Mouse (Mus musculus) liver, embryonic 15.5 days (tissue): Measurements from ENCODE around the gene Cd248. TPM values are rescaled to one million over a fixed set of nuclear protein-coding genes. Genes with fewer than 3 reads are reported as not detected.
A peak's percentile ranks its signal among the peaks of the same experiment; 100 is the strongest.

Experiments
- ATAC-seq: fragments of 200-750 bp; cut with Nextera tagmentation; 2 replicates; pipeline ENCODE4 v1.8.0; 2017; ENCODE audit warnings: moderate number of reproducible peaks, mild to moderate bottlenecking, moderate library complexity; ENCODE audit not compliant: insufficient read depth
- H3K27ac ChIP-seq: fragments of 300-500 bp; sonication (generic); replicated peaks from 2 replicates; pipeline ENCODE4 v1.5.1; 2015; ENCODE audit warnings: mild to moderate bottlenecking, inconsistent platforms
- H3K27me3 ChIP-seq: fragments of 300-500 bp; sonication (generic); 2 replicates; pipeline ENCODE4 v1.6.1; 2015; ENCODE audit warnings: mild to moderate bottlenecking, inconsistent platforms
- H3K36me3 ChIP-seq: fragments of 300-500 bp; sonication (generic); replicated peaks from 2 replicates; pipeline ENCODE4 v1.6.1; 2015; ENCODE audit warnings: moderate library complexity, mild to moderate bottlenecking, inconsistent platforms
- H3K4me1 ChIP-seq: fragments of 300-500 bp; sonication (generic); replicated peaks from 2 replicates; pipeline ENCODE4 v1.6.1; 2015; ENCODE audit warnings: inconsistent platforms
- H3K4me2 ChIP-seq: fragments of 300-500 bp; sonication (generic); 2 replicates; pipeline ENCODE4 v1.6.1; 2015; ENCODE audit warnings: moderate library complexity, mild to moderate bottlenecking, inconsistent platforms
- H3K4me3 ChIP-seq: fragments of 300-500 bp; sonication (generic); replicated peaks from 2 replicates; pipeline ENCODE4 v1.5.1; 2015; ENCODE audit warnings: mild to moderate bottlenecking, inconsistent platforms
- H3K9ac ChIP-seq: fragments of 300-500 bp; sonication (generic); 2 replicates; pipeline ENCODE4 v1.6.1; 2015; ENCODE audit warnings: moderate library complexity, mild to moderate bottlenecking, inconsistent platforms
- H3K9me3 ChIP-seq: fragments of 300-500 bp; sonication (generic); replicated peaks from 2 replicates; pipeline ENCODE4 v1.6.1; 2016; ENCODE audit warnings: inconsistent platforms
- WGBS: fragments of 180-500 bp; shearing (Covaris S2); methylation state at CpG from one replicate; pipeline ENCODE4 v1.1.7; 2015; ENCODE audit warnings: mixed read lengths; ENCODE audit not compliant: insufficient replicate concordance; 5-methylcytosine and 5-hydroxymethylcytosine counted together
- polyA plus RNA-seq: library from polyadenylated mRNA; unstranded; fragments of >200 nt; fragmentation: Nextera tagmentation; extraction: Ambion mirVana; gene quantifications from 2 replicates; pipeline ENCODE4 v1.2.1, GENCODE M21; 2015

The Cd248 gene
- polyA plus RNA-seq, 1 experiment from 2014 or later: 3.2 TPM

GRCm38 (mm10) chr19:5094243-5094632 lies 26.4 kb downstream of the Cd248 start:
- no peak overlapping the region for H3K9ac ChIP-seq
- peaks cover 45% of the 10 kb centered on the region for H3K4me1 ChIP-seq
- H3K27ac ChIP-seq: no peak overlapping the region
- H3K4me3 ChIP-seq: no peak overlapping the region
- H3K4me2 ChIP-seq: no peak overlapping the region
- H3K27me3 ChIP-seq: peaks cover 36% of the 10 kb centered on the region
- WGBS: under 1% methylated on average over 21 of the region's 21 CpGs
- ATAC-seq: peak; percentile 32
- H3K9me3 ChIP-seq: no peaks in the 10 kb centered on the region
- H3K36me3 ChIP-seq: peaks cover 18% of the 10 kb centered on the region

- peaks cover 36% of the 10 kb centered on the region for H3K27me3 ChIP-seq
- H3K4me2 ChIP-seq: no peak overlapping the region
- no peak overlapping the region for H3K9ac ChIP-seq
- no peaks in the 10 kb centered on the region for H3K9me3 ChIP-seq
- no peak for ATAC-seq
- H3K27ac ChIP-seq: no peak overlapping the region
- WGBS: 43% methylated on average over 11 of the region's 11 CpGs
- no peak overlapping the region for H3K4me3 ChIP-seq
- peaks cover 41% of the 10 kb centered on the region for H3K4me1 ChIP-seq
- peaks cover 24% of the 10 kb centered on the region for H3K36me3 ChIP-seq
Measured at GRCm38 (mm10) chr19:5094746-5095417, 27.0 kb downstream of the Cd248 start.

- Histone ChIP-seq H3K9ac (no peak overlapping the region), H3K4me3 (no peak overlapping the region), H3K36me3 (peaks cover 29% of the 10 kb centered on the region), H3K27me3 (peaks cover 36% of the 10 kb centered on the region), H3K4me1 (peaks cover 41% of the 10 kb centered on the region), H3K4me2 (no peak overlapping the region), H3K27ac (no peak overlapping the region), H3K9me3 (no peaks in the 10 kb centered on the region)
- 13% methylated on average over 9 of the region's 9 CpGs for WGBS
- ATAC-seq: no peak
Measured at GRCm38 (mm10) chr19:5095887-5096474, 28.1 kb downstream of the Cd248 start.

- no peak for ATAC-seq
- peaks cover 41% of the 10 kb centered on the region for H3K4me1 ChIP-seq
- no peak overlapping the region for H3K27ac ChIP-seq
- peak overlapping the region; percentile 42; the same call in 1 of the 2 replicates for H3K9ac ChIP-seq
- H3K27me3 ChIP-seq: peaks cover 36% of the 10 kb centered on the region
- no peaks in the 10 kb centered on the region for H3K9me3 ChIP-seq
- peaks cover 37% of the 10 kb centered on the region for H3K36me3 ChIP-seq
- peak overlapping the region; percentile 85 for H3K4me2 ChIP-seq
- WGBS: 10% methylated on average over 30 of the region's 31 CpGs
- peak overlapping the region; percentile 49 for H3K4me3 ChIP-seq
Measured at GRCm38 (mm10) chr19:5097521-5098362, 29.9 kb downstream of the Cd248 start.

DNA sequence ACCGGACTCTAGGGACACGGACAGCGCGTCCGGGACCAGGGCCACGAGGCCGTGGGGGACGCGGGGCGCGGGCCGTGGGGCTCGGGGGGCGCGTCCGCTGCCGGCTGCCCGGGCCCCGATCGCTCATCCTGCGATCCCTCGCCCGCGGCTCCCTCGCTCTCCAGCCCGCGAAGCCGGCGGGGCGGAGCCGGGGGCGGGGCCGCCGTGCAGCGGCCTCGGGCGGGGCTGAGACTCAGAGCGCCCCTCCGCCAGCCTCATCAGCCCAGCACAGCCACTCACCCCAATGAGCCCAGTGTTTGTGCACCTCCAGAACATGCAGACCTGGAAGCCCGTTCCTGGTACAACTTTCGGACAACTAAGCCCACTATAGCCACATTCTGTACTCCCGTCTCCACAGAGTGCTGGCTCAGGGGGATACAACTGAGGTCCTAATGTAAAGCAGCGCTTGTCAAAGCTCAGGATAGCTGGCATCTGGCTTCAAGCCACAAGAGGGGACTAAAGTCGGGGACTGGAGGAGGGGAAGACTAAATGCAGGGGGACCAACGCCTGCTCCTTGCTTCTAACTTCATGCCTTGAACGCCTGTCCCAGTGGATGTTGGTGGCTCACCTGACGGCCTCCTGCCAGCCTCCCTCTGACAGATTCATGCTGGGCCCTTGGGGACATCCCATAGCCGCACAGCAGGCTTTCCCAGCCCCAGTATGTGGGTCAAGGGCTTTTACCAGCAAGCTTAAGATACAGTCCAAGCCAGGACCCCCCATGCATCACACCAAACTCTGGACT lies 30.7 kb downstream of the Cd248 start, which contains the start of gene Cnih2:
Gene Cnih2 (minus strand): TSS at position 159 of the 781 bp plus-strand sequence.
- H3K4me3 ChIP-seq: peak within 1 kb of the TSS; percentile 49
- peaks cover 45% of the 10 kb centered on the region for H3K36me3 ChIP-seq
- ATAC-seq: peak; percentile 58; the same call in 1 of the 2 replicates
- H3K9ac ChIP-seq: peak within 1 kb of the TSS; percentile 42; the same call in 1 of the 2 replicates
- H3K4me2 ChIP-seq: peak within 1 kb of the TSS; percentile 85
- H3K27ac ChIP-seq: no peak within 1 kb of the TSS
- H3K27me3 ChIP-seq: peaks cover 36% of the 10 kb centered on the region
- peaks cover 39% of the 10 kb centered on the region for H3K4me1 ChIP-seq
- no peaks in the 10 kb centered on the region for H3K9me3 ChIP-seq
- 7% methylated on average over 44 of the region's 48 CpGs for WGBS

DNA sequence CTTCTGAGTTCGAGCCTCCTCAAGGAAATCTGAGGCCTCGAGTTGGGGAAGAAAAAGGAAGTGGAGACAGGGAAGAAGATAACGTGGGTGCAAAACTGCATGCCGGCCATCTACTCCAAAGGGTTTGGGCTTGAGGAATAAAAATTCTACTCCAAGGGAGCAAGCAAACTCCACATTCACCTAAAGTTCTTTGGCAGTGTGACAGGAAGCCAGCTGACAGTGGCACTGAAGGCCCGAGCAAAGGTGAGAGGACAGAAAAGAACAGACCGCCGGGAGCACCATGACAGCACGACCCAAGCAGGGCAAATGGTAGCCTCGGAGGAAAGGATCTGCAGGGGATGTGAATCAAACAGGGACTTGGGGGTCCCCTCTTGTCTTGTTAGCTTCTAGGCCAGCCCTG lies 38.2 kb downstream of the Cd248 start:
- no peaks in the 10 kb centered on the region for H3K9me3 ChIP-seq
- H3K4me1 ChIP-seq: peaks cover 44% of the 10 kb centered on the region
- peak overlapping the region; percentile 87 for H3K9ac ChIP-seq
- WGBS: 4% methylated on average over 9 of the region's 9 CpGs
- ATAC-seq: no peak
- peak overlapping the region; percentile 95 for H3K4me2 ChIP-seq
- no peaks in the 10 kb centered on the region for H3K27me3 ChIP-seq
- H3K36me3 ChIP-seq: peaks cover 41% of the 10 kb centered on the region
- H3K27ac ChIP-seq: peak overlapping the region; percentile 89
- H3K4me3 ChIP-seq: peak overlapping the region; percentile 86

GRCm38 (mm10) chr19:5106731-5107191 lies 38.9 kb downstream of the Cd248 start, which contains the start of gene Rab1b:
Gene Rab1b (minus strand): TSS chr19:5107072.
- H3K4me3 ChIP-seq: peak within 1 kb of the TSS; percentile 86
- peak; percentile 93 for ATAC-seq
- no peaks in the 10 kb centered on the region for H3K27me3 ChIP-seq
- H3K9ac ChIP-seq: peak within 1 kb of the TSS; percentile 87
- H3K36me3 ChIP-seq: peaks cover 34% of the 10 kb centered on the region
- peak within 1 kb of the TSS; percentile 89 for H3K27ac ChIP-seq
- peak within 1 kb of the TSS; percentile 95 for H3K4me2 ChIP-seq
- WGBS: under 1% methylated on average over 46 of the region's 46 CpGs
- peaks cover 44% of the 10 kb centered on the region for H3K4me1 ChIP-seq
- H3K9me3 ChIP-seq: no peaks in the 10 kb centered on the region

DNA sequence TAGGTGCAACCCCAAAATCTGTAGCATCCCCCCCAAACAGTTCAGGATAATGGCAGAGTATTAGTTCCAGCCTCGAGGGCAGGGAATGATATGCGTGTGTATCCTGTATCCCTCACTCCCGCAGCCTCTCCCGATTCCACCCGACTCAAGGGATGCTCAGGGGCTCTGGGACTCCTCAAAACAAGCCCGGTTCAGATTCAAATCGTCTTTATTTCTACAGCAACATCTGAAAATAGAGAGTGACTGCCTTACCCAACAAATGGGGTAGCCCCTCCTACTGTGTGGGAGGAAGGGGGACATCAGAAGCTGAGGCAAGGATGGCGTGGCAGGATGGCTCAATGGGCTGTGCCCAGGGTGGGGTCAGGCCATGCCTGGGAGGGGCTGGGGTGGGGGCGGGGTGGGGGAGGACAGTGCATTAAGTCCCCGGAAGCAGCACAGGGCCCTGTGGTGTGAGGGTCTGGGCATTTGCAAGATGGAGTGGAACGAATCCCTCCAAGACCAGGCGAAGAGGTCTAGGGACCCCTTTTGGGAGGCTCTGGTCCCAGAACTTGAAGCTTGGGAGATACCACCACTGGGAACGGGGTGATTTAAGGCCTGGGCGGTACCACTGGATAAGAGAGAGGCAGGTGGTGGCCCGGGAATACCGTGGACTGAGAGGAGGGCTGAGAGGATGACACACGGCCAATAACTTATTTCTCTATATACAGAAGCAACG lies 39.8 kb downstream of the Cd248 start:
- H3K27ac ChIP-seq: no peak overlapping the region
- peak overlapping the region; percentile 87; the same call in 1 of the 2 replicates for H3K9ac ChIP-seq
- no peak for ATAC-seq
- peak overlapping the region; percentile 86 for H3K4me3 ChIP-seq
- peaks cover 44% of the 10 kb centered on the region for H3K4me1 ChIP-seq
- peaks cover 25% of the 10 kb centered on the region for H3K36me3 ChIP-seq
- WGBS: 71% methylated on average over 18 of the region's 18 CpGs
- H3K9me3 ChIP-seq: no peaks in the 10 kb centered on the region
- H3K4me2 ChIP-seq: peak overlapping the region; percentile 95
- no peaks in the 10 kb centered on the region for H3K27me3 ChIP-seq

- ATAC-seq: no peak
- Histone ChIP-seq H3K27ac (no peak overlapping the region), H3K9ac (no peak overlapping the region), H3K4me3 (no peak overlapping the region), H3K36me3 (peaks cover 20% of the 10 kb centered on the region), H3K4me1 (peaks cover 44% of the 10 kb centered on the region), H3K4me2 (no peak overlapping the region), H3K9me3 (no peaks in the 10 kb centered on the region), H3K27me3 (no peaks in the 10 kb centered on the region)
- WGBS: 29% methylated on average over 5 of the region's 5 CpGs
Measured at GRCm38 (mm10) chr19:5108271-5108575, 40.3 kb downstream of the Cd248 start.

- Histone ChIP-seq H3K36me3 (peaks cover 15% of the 10 kb centered on the region), H3K4me1 (peaks cover 44% of the 10 kb centered on the region), H3K4me2 (no peak overlapping the region), H3K27me3 (no peaks in the 10 kb centered on the region), H3K9ac (no peak overlapping the region), H3K27ac (no peak overlapping the region), H3K9me3 (no peaks in the 10 kb centered on the region), H3K4me3 (no peak overlapping the region)
- no peak for ATAC-seq
- WGBS: 53% methylated on average over 4 of the region's 4 CpGs
Measured at GRCm38 (mm10) chr19:5108702-5109101, 40.8 kb downstream of the Cd248 start.
